Mouse (Mus musculus) midbrain, embryonic 16.5 days (tissue): ENCODE results near the gene Snx29. TPM values are rescaled to one million over a fixed set of nuclear protein-coding genes. Genes with fewer than 3 reads are reported as not detected.
A peak's percentile ranks its signal among the peaks of the same experiment; 100 is the strongest.

Experiments used
- ATAC-seq: fragments of 200-750 bp; cut with Nextera tagmentation; 2 replicates; pipeline ENCODE4 v1.8.0; 2017; ENCODE audit warnings: moderate TSS enrichment
- H3K27ac ChIP-seq: fragments of 300-500 bp; sonication (generic); 2 replicates; pipeline ENCODE4 v1.5.1; 2014; ENCODE audit warnings: mild to moderate bottlenecking, low read length, mixed read lengths
- H3K27me3 ChIP-seq: fragments of 300-500 bp; sonication (generic); 2 replicates; pipeline ENCODE4 v1.6.1; 2014; ENCODE audit warnings: low read depth, low read length, mixed read lengths; ENCODE audit not compliant: control insufficient read depth, insufficient read depth
- H3K36me3 ChIP-seq: fragments of 300-500 bp; sonication (generic); 2 replicates; pipeline ENCODE4 v1.6.1; 2014; ENCODE audit warnings: mild to moderate bottlenecking, low read length, moderate library complexity, mixed read lengths; ENCODE audit not compliant: control insufficient read depth, insufficient read depth
- H3K4me1 ChIP-seq: fragments of 300-500 bp; sonication (generic); 2 replicates; pipeline ENCODE4 v1.6.1; 2014; ENCODE audit warnings: mild to moderate bottlenecking, low read length, mixed read lengths; ENCODE audit not compliant: control insufficient read depth, insufficient read depth
- H3K4me2 ChIP-seq: fragments of 300-500 bp; sonication (generic); 2 replicates; pipeline ENCODE4 v1.6.1; 2014; ENCODE audit warnings: mild to moderate bottlenecking, low read length, mixed read lengths
- H3K4me3 ChIP-seq: fragments of 300-500 bp; sonication (generic); 2 replicates; pipeline ENCODE4 v1.5.1; 2014; ENCODE audit warnings: low read depth, mild to moderate bottlenecking, low read length, moderate library complexity, mixed read lengths
- H3K9ac ChIP-seq: fragments of 300-500 bp; sonication (generic); 2 replicates; pipeline ENCODE4 v1.6.1; 2014; ENCODE audit warnings: low read depth, low read length, mixed read lengths
- H3K9me3 ChIP-seq: fragments of 300-500 bp; sonication (generic); replicated peaks from 2 replicates; pipeline ENCODE4 v1.6.1; 2014; ENCODE audit warnings: mild to moderate bottlenecking, low read length, mixed read lengths; ENCODE audit not compliant: control insufficient read depth, poor library complexity, severe bottlenecking
- WGBS: fragments of 180-500 bp; shearing (Covaris S2); extraction: QIAGEN DNeasy Blood & Tissue Kit; methylation state at CpG from one replicate; pipeline ENCODE4 v1.1.7; 2014; 5-methylcytosine and 5-hydroxymethylcytosine counted together
- polyA plus RNA-seq: library from polyadenylated mRNA; unstranded; fragments of >200 nt; fragmentation: Nextera tagmentation; extraction: Ambion mirVana; gene quantifications from 2 replicates; pipeline ENCODE4 v1.2.1, GENCODE M21; 2015

Gene Snx29
- polyA plus RNA-seq, 1 experiment from 2014 or later, result 16.8 TPM

GRCm38 (mm10) chr16:11621042-11621441 is 298.3 kb downstream of the Snx29 start:
- no peaks in the 10 kb centered on the region for H3K36me3 ChIP-seq
- peaks cover 7% of the 10 kb centered on the region; the same call in 1 of the 2 replicates for H3K9me3 ChIP-seq
- 94% methylated on average over 3 of the region's 3 CpGs for WGBS
- H3K27ac ChIP-seq, result no peak overlapping the region
- no peak for ATAC-seq
- no peaks in the 10 kb centered on the region for H3K27me3 ChIP-seq
- no peak overlapping the region for H3K4me3 ChIP-seq
- H3K4me2 ChIP-seq, result no peak overlapping the region
- no peaks in the 10 kb centered on the region for H3K4me1 ChIP-seq
- no peak overlapping the region for H3K9ac ChIP-seq

GRCm38 (mm10) chr16:11621664-11622063 is 299.0 kb downstream of the Snx29 start:
- 90% methylated on average over 1 of the region's 1 CpGs for whole genome bisulfite sequencing
- Histone ChIP-seq H3K4me1 (no peaks in the 10 kb centered on the region), H3K9ac (no peak overlapping the region), H3K36me3 (no peaks in the 10 kb centered on the region), H3K27me3 (no peaks in the 10 kb centered on the region), H3K27ac (no peak overlapping the region), H3K4me3 (no peak overlapping the region), H3K4me2 (no peak overlapping the region), H3K9me3 (peaks cover 4% of the 10 kb centered on the region; the same call in 1 of the 2 replicates)
- no peak for ATAC-seq

GRCm38 (mm10) chr16:11623032-11623431 is 300.3 kb downstream of the Snx29 start:
- H3K27me3 ChIP-seq, result no peaks in the 10 kb centered on the region
- H3K36me3 ChIP-seq, result no peaks in the 10 kb centered on the region
- ATAC-seq, result no peak
- H3K4me2 ChIP-seq, result no peak overlapping the region
- 87% methylated on average over 3 of the region's 3 CpGs for WGBS
- no peak overlapping the region for H3K27ac ChIP-seq
- no peak overlapping the region for H3K4me3 ChIP-seq
- no peak overlapping the region for H3K9ac ChIP-seq
- H3K4me1 ChIP-seq, result no peaks in the 10 kb centered on the region
- no peaks in the 10 kb centered on the region for H3K9me3 ChIP-seq

- H3K27me3 ChIP-seq, result no peaks in the 10 kb centered on the region
- H3K4me3 ChIP-seq, result no peak overlapping the region
- H3K9me3 ChIP-seq, result no peaks in the 10 kb centered on the region
- H3K4me1 ChIP-seq, result no peaks in the 10 kb centered on the region
- H3K36me3 ChIP-seq, result no peaks in the 10 kb centered on the region
- no peak overlapping the region for H3K9ac ChIP-seq
- WGBS, result 78% methylated on average over 2 of the region's 2 CpGs
- no peak overlapping the region for H3K27ac ChIP-seq
- H3K4me2 ChIP-seq, result no peak overlapping the region
- ATAC-seq, result no peak
Observed at GRCm38 (mm10) chr16:11624121-11624520, 301.4 kb downstream of the Snx29 start.

- H3K27me3 ChIP-seq, result no peaks in the 10 kb centered on the region
- H3K36me3 ChIP-seq, result no peaks in the 10 kb centered on the region
- no peak overlapping the region for H3K4me3 ChIP-seq
- H3K4me2 ChIP-seq, result no peak overlapping the region
- H3K9me3 ChIP-seq, result no peaks in the 10 kb centered on the region
- H3K9ac ChIP-seq, result no peak overlapping the region
- H3K27ac ChIP-seq, result peak overlapping the region; percentile 26
- ATAC-seq, result peak; percentile 40; the same call in 1 of the 2 replicates
- WGBS, result 40% methylated on average over 1 of the region's 1 CpGs
- no peaks in the 10 kb centered on the region for H3K4me1 ChIP-seq
Observed at GRCm38 (mm10) chr16:11626004-11626481, 303.3 kb downstream of the Snx29 start.

GRCm38 (mm10) chr16:11626616-11627015 is 303.9 kb downstream of the Snx29 start:
- no peak for ATAC-seq
- 94% methylated on average over 2 of the region's 2 CpGs for WGBS

GRCm38 (mm10) chr16:11627866-11628638 is 305.3 kb downstream of the Snx29 start:
- WGBS, result 86% methylated on average over 9 of the region's 9 CpGs
- Histone ChIP-seq H3K27me3 (no peaks in the 10 kb centered on the region), H3K9me3 (no peaks in the 10 kb centered on the region), H3K27ac (no peak overlapping the region), H3K4me2 (no peak overlapping the region), H3K36me3 (no peaks in the 10 kb centered on the region), H3K4me3 (no peak overlapping the region), H3K4me1 (no peaks in the 10 kb centered on the region), H3K9ac (no peak overlapping the region)
- no peak for ATAC-seq

More at GRCm38 (mm10) chr16:11626616-11627015, 303.9 kb downstream of the Snx29 start:
- Histone ChIP-seq H3K9ac (no peak overlapping the region), H3K4me2 (no peak overlapping the region), H3K36me3 (no peaks in the 10 kb centered on the region), H3K4me3 (no peak overlapping the region), H3K4me1 (no peaks in the 10 kb centered on the region), H3K9me3 (no peaks in the 10 kb centered on the region), H3K27me3 (no peaks in the 10 kb centered on the region), H3K27ac (peak overlapping the region; percentile 26)

DNA sequence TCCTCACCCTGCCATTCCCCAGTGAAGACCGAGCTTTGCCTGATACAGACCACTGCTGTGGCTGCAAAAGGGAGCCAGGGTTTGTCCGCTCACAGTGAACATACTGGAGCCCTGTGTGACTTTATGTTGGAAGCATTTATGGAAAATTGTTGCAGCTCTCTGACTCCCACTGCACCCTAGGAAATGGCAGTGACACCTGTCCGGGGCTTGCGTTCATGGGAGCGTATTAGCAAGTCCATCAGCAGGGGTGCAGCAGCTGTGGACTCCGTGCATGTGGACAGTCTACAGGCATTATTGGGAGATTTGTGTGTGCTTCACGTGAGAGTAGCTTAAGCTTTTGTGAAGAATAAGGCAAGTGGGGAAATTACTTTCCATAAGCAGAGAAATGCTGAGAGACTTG is 307.0 kb downstream of the Snx29 start:
- Histone ChIP-seq H3K4me3 (no peak overlapping the region), H3K27me3 (no peaks in the 10 kb centered on the region), H3K9me3 (no peaks in the 10 kb centered on the region), H3K9ac (no peak overlapping the region), H3K27ac (no peak overlapping the region), H3K4me2 (no peak overlapping the region), H3K4me1 (no peaks in the 10 kb centered on the region), H3K36me3 (no peaks in the 10 kb centered on the region)
- no peak for ATAC-seq
- WGBS, result 66% methylated on average over 7 of the region's 7 CpGs

GRCm38 (mm10) chr16:11630489-11630888 is 307.8 kb downstream of the Snx29 start:
- ATAC-seq, result no peak
- Histone ChIP-seq H3K36me3 (no peaks in the 10 kb centered on the region), H3K4me2 (no peak overlapping the region), H3K27me3 (no peaks in the 10 kb centered on the region), H3K4me1 (no peaks in the 10 kb centered on the region), H3K9ac (no peak overlapping the region), H3K9me3 (no peaks in the 10 kb centered on the region), H3K4me3 (no peak overlapping the region), H3K27ac (no peak overlapping the region)
- 51% methylated on average over 5 of the region's 5 CpGs for WGBS
